Mouse (Mus musculus): ENCODE results near the gene Btbd9.

- TF ChIP-seq POLR2A (IDR thresholded peaks at IDR 0.05; ENCODE audit: control insufficient read depth in 1 of 2, insufficient read depth in 1 of 2, low read depth in 1 of 2, low read length in 2 of 2, poor library complexity in 1 of 2) = no peak
- TF ChIP-seq HCFC1 (IDR thresholded peaks at IDR 0.05; ENCODE audit: low read depth, low read length) = no peak
- no peak for TF ChIP-seq ZC3H11A (IDR thresholded peaks at IDR 0.05; ENCODE audit: low read depth, low read length)
- TF ChIP-seq GATA1 (IDR thresholded peaks at IDR 0.05; ENCODE audit: low read depth, low read length) = no peak
- no peak for TF ChIP-seq SIN3A (IDR thresholded peaks at IDR 0.05; ENCODE audit: low read length)
- TF ChIP-seq CTCF (IDR thresholded peaks at IDR 0.05 in 2 of 3, conservative IDR thresholded peaks at IDR 0.05 in 1 of 3; ENCODE audit: control insufficient read depth in 1 of 3, insufficient read depth in 1 of 3, low read depth in 2 of 3, low read length in 3 of 3, poor library complexity in 1 of 3, severe bottlenecking in 1 of 3) = no peak
- no peak for TF ChIP-seq GABPA (IDR thresholded peaks at IDR 0.05; ENCODE audit: low read depth, low read length)
- no peak for TF ChIP-seq ZMIZ1 (IDR thresholded peaks at IDR 0.05; ENCODE audit: low read depth, low read length)
- TF ChIP-seq EP300 (IDR thresholded peaks at IDR 0.05; ENCODE audit: low read depth in 1 of 2, low read length in 2 of 2) = no peak
- no peak for TF ChIP-seq MAFK (IDR thresholded peaks at IDR 0.05; ENCODE audit: borderline replicate concordance, low read depth, low read length)
- no peak for TF ChIP-seq MAZ (IDR thresholded peaks at IDR 0.05; ENCODE audit: low read depth, low read length)
- no peak for TF ChIP-seq USF2 (IDR thresholded peaks at IDR 0.05; ENCODE audit: borderline replicate concordance in 1 of 2, insufficient read depth in 1 of 2, low read depth in 1 of 2, low read length in 2 of 2)
Measured at GRCm38 (mm10) chr17:30331380-30331779, 244.9 kb downstream of the Btbd9 start.

All from MEL (cell line).